Mouse (Mus musculus) retina, postnatal 1 day (tissue): ENCODE results near the gene Ccdc124.
"Not testable (repeated sequence)": the region's sequence is repeated elsewhere in the genome, so short reads cannot be mapped to it uniquely, and the experiment has no call there.

ENCODE experiments used
- DNase-seq: peaks from one replicate; pipeline ENCODE4 v3.0.0-alpha.2; 2012

The Ccdc124 gene

DNA sequence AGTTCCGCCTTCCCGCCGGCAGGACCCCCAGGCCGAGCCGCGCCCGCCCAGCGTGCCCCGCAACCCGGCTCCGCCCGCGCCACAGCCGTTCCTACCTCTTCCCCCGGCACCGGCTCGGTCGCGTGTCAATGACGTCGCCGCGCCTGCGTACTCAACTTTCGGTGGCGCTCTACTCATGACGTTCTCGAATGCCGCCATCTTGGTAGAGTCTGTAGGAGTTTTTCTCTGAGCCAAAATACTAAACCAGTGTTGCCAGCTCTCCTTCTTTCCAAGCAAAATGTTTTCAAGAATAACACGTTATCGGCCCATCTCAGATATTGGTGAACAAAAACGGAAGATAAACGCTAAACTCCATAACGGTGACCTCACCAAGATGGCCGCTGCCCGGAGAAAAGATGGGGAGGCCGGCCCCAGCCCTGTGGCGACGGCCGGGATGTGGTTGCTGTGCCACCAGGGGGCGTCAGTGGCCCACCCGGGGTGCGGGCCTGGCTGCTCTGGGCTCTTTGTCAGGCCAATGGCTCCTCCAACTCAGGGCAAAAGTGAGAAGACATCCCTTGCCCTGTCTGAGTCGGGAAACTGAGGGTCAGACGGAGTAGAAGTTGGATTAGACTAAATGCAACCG is at the start of gene Ccdc124:
TSS of gene Ccdc124 (minus strand) at position 572 of the 622 bp plus-strand sequence.
- DNase-seq = peak; percentile 96

GRCm38 (mm10) chr8:70920049-70920922 is 46.6 kb upstream of the Ccdc124 start:
- no peak for DNase-seq

GRCm38 (mm10) chr8:70914704-70915103 is 41.0 kb upstream of the Ccdc124 start:
- no peak for DNase-seq

- DNase-seq = no peak
Observed at GRCm38 (mm10) chr8:70913523-70913922, 39.8 kb upstream of the Ccdc124 start.

DNA sequence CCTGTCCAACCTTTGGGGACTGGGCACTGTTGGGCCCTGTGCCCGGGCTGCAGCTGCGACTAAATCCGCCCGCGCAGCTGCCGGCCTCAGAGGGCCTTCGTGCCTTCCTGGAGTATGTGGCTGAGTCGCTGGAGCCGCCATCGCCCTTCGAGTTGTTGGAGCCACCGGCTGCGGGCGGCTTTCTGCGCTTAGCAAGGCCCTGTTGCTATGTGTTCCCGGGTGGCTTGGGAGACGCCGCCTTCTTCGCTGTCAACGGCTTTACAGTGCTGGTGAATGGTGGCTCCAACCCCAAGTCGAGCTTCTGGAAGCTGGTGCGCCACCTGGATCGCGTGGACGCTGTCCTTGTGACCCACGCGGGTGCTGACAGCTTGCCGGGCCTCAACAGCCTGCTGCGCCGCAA is 39.2 kb upstream of the Ccdc124 start:
- DNase-seq = no peak

GRCm38 (mm10) chr8:70911596-70911995 is 37.9 kb upstream of the Ccdc124 start:
- no peak for DNase-seq

DNA sequence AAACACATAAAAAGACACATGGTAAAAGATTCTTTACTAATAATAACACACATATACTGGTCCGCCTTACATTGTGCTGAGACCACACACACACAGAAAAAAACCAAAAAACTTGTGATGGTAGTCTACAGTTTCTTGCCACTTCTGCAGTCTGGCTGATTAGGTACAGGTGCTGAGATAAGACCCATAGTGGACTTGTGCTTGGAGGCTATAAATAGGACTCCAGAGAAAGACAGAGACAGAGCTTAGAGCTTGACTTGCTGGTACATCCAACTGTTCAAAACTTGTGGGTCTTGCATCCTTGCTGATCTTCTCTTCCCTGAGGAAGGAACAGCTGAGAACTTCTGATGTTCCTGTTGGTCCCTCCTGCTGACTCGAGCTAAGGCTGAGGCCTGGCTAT is 33.8 kb upstream of the Ccdc124 start:
- no peak for DNase-seq

DNA sequence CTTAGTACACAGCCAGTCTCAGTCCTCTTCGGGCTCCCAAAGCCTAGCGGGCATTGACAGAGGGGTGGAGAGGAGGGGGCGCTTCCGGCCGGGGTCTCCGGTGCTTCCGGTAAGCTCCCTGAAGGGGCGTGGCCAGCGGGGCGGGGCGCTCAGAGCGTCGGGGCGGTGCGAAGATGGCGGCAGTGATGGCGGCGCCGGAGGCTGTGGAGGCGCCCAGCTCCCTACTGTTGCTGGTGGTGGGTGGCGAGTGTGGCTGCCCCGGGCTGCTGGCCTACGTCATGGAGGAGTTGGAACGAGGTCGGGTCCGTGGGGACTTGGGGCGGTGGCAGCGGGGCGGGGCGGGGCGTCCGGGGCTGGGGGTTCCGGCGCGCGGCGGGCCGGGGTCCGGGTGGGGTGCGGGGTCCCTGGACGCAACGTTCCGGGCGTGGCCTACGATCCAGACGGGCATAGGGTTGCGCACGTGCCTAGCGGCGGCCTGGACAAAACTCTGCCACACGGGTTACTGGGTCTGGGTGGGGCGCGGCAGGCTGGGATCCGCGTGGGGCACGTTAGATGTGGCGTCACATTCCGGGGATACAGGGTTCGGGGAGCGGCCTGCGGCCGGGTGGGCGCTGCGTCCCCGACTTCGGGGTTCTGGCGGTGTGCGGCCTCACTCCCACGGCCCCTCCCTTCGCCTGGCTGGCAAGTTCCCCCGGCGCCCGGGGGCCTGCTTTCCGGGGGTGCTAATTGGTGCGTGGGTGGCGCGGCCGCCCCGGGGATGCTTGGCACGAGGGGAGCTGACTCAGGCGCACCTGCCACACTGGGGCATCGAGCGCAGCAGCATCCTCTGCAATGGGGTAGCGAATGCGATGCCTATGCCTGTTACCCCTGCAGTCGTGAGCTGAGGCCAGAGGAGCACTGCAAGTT is 32.3 kb upstream of the Ccdc124 start, which contains the start of gene Map1s:
TSS of gene Map1s (plus strand) at position 102 of the 906 bp plus-strand sequence.
- peak; percentile 95 for DNase-seq

- DNase-seq = no peak
Observed at GRCm38 (mm10) chr8:70905463-70905830, 31.7 kb upstream of the Ccdc124 start.

DNA sequence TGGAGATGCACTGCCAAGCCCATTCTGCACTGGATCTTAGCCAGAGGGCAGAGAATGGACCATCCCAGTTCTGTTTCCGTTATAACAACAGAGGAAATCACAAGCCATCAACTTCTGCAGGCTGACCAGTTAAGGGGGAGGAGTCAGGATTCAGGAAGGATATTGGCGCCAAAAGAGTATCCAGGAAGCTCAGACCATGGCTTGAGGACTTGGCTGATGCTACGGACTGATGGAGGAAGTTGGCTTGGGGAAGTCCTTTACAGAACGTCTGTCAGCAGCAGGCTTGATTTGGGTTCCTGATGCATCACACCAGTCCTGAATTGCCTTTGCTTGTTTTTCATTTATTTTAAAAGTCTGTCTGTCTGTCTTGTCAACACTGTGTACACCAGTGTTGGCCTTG is 30.8 kb upstream of the Ccdc124 start:
- DNase-seq = no peak

DNA sequence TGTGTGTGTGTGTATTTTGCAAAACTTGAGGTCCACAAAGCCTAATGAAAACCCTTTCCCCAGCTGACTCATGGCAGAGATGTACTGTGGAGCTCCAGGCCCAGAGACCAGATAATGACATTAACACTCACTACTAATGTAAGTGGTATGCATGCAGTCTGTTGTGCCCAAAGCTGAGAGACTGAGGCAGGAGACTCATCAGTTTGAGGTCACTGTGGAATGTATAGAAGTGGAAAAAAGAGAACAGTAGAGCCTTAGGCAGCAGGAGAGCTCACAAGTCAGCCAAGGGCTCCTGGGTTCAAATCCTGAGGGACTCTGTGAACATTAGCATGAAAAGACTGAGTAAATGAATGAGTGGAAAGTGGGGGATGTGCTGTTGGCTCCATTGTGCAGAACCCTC is 29.8 kb upstream of the Ccdc124 start:
- DNase-seq = no peak

GRCm38 (mm10) chr8:70903112-70903511 is 29.4 kb upstream of the Ccdc124 start:
- no peak for DNase-seq

GRCm38 (mm10) chr8:70902211-70902610 is 28.5 kb upstream of the Ccdc124 start:
- no peak for DNase-seq

GRCm38 (mm10) chr8:70900872-70901387 is 27.2 kb upstream of the Ccdc124 start:
- no peak for DNase-seq

DNA sequence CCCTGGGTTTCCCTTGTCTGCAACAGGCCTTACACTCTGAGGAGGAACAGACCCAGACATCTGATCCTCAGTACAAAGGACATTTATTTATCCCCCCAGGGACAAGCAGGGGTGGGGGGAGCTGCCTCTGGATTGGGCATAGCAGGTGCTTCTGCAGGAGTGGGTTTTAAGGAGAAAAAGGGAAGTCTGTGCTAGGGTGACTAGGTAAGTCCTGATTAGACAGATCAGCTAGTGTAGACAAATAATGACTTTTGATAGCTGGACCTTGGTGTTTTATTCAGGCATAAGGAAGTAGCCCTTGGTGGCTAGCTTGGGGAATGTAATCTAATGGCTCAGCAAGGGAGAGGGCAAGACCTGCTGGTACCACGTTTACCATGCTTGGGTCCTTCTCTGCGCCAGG is 25.5 kb upstream of the Ccdc124 start:
- no peak for DNase-seq

DNA sequence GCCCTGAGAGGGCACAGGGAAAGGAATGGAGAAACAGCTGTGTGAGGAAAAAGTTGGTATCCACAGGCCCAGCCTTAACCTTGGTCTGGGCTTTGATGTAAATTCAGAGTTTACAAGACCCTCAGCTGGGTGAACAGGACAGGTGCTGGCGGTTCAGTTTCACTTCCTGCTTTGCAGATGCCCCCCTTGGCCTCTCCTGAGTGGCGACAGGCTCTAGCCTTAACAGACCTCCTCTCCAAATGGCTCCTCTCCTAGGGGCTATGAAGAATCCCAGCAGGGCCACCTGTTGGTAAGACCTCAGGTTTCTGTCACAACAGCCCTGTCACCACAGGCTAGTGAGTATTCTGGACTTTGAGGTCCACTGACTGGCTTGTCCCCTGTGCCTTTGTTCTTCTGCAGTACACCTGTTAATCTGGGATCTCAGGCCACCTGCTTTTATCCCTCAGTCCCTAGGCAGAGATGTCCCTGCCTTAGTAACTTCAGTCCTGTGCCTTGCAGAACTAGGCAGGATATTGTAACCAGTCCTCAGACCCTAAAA is 25.0 kb upstream of the Ccdc124 start:
- DNase-seq = no peak

- peak; percentile 83 for DNase-seq
Observed at GRCm38 (mm10) chr8:70897681-70898413, 24.1 kb upstream of the Ccdc124 start.

DNA sequence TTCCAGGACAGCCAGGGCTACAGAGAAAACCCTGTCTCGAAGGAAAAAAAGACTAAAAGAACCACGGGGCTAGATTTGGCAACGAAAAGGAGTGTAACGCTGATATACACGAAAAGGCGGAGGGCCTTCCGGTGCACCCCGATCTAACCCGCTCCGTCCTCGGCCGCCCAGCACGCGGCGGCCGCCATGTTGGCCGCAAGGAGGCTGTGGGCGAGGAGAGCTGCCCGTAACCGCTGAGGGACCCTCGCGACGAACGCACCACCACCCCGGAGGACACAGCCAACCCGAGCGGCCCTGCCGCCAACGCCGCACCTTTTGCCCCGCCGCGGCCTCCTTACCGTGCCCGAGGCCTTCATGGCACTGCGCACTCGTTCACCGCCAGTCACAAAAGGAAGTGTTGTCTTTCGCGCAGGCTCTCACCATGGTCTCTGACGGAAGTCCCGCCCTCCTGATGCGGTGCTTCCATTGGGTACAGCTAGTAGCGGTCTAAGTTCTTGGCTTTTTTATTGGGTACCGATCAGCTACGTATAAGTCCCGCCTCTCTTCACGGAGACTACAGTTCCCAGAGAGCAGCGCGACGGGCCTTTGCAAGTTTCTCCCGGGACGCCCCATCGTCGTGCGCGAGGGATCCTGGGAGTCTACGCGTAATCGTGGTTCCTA is 23.4 kb upstream of the Ccdc124 start, which contains the start of gene Rpl18a:
TSS of gene Rpl18a (minus strand) at position 392 of the 660 bp plus-strand sequence.
- DNase-seq = peak; percentile 100

DNA sequence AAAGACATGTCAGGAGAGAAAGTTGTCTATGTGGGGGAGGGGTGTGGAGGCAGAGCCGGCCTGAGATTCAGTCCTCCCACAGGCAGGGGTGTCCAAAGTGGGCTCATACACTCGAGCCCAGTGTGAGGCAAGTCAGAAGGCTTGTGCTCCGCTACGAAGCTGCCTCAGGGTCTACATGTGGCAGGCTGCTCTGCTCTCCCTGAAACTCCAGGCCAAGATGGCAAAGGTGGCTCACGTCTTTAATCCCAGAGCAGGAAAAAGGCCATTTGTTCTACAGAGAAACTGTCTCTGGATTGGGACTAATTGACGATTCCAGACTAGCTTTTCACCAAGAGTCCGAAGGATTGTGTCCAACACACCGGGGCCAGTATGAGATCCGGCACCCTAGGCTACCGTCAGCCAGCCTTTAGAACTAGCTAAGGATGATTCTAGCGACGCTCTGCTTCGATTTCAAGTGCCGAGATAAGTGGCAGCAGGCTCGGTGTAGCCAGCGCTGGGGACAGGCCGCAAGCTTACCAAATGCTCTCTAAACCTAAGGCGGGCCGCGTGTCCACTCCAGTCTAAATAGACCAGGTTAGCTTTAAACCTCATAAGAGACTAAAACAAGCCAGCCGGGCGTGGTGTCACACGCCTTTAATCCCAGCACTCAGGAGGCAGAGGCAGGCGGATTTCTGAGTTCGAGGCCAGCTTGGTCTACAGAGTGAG is 22.7 kb upstream of the Ccdc124 start:
- no peak for DNase-seq

DNA sequence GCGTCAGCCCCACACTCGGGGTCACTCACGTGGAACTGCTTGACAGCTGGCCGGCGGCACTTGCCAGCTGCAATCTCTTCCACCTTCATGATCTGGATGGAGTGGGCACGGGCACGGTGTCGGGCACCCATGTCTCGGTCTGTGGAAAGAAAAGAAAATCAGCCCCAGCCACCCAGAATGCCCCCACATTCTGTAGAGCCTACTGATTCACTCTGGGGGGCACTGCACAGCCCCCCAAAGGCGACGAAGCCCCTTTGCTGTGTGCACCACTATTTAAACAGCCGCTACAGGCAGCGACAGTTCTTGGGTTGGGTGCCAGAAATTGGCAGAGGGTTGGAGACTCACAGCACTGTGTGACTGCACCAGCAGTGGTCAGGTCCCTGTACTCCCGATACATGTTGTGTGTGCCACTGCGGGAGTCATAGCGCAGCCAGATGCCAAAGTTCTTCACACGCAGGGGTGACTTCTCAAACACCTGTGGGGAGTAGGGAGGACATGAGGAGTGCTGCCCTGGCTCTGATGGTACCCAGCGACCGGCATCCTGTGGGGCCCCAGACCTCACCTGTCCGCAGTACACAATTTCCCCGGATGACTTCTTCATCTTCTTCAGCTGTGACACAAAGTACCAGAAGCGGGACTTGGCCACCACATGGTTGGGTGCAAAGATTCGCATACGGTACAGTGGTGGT is 22.0 kb upstream of the Ccdc124 start:
- not testable (repeated sequence) for DNase-seq
